Mouse (Mus musculus) liver, embryonic 11.5 days (tissue): ENCODE data around the gene Ecm1. TPM values are rescaled to one million over a fixed set of nuclear protein-coding genes. Genes with fewer than 3 reads are reported as not detected.
A peak's percentile ranks its signal among the peaks of the same experiment; 100 is the strongest.

ENCODE experiments used
- ATAC-seq: fragments of 200-750 bp; cut with Nextera tagmentation; replicated peaks from 2 replicates; pipeline ENCODE4 v1.8.0; 2017; ENCODE audit warnings: moderate number of reproducible peaks, mild to moderate bottlenecking, moderate TSS enrichment, moderate library complexity; ENCODE audit not compliant: low FRiP score
- DNase-seq: peaks from one replicate; pipeline ENCODE4 v3.0.0-alpha.2; 2017; ENCODE audit warnings: low spot score
- H3K27ac ChIP-seq: fragments of 300-500 bp; sonication (generic); 2 replicates; pipeline ENCODE4 v1.5.1; 2014; ENCODE audit warnings: mild to moderate bottlenecking, low read depth, low read length, control low read depth
- H3K27me3 ChIP-seq: fragments of 300-500 bp; sonication (generic); replicated peaks from 2 replicates; pipeline ENCODE4 v1.6.1; 2014; ENCODE audit warnings: low read length, mixed read lengths; ENCODE audit not compliant: control insufficient read depth, insufficient read depth
- H3K36me3 ChIP-seq: fragments of 300-500 bp; sonication (generic); 2 replicates; pipeline ENCODE4 v1.6.1; 2014; ENCODE audit warnings: mild to moderate bottlenecking, low read length, moderate library complexity, mixed read lengths; ENCODE audit not compliant: control insufficient read depth, insufficient read depth
- H3K4me1 ChIP-seq: fragments of 300-500 bp; sonication (generic); replicated peaks from 2 replicates; pipeline ENCODE4 v1.6.1; 2014; ENCODE audit warnings: low read length, mixed read lengths; ENCODE audit not compliant: control insufficient read depth, insufficient read depth
- H3K4me2 ChIP-seq: fragments of 300-500 bp; sonication (generic); 2 replicates; pipeline ENCODE4 v1.6.1; 2014; ENCODE audit warnings: mild to moderate bottlenecking, control low read depth, moderate library complexity
- H3K4me3 ChIP-seq: fragments of 300-500 bp; sonication (generic); 2 replicates; pipeline ENCODE4 v1.5.1; 2014; ENCODE audit warnings: low read depth, low read length, control low read depth
- H3K9ac ChIP-seq: fragments of 300-500 bp; sonication (generic); 2 replicates; pipeline ENCODE4 v1.6.1; 2014; ENCODE audit warnings: low read depth, low read length, control low read depth
- H3K9me3 ChIP-seq: fragments of 300-500 bp; sonication (generic); 2 replicates; pipeline ENCODE4 v1.6.1; 2016; ENCODE audit warnings: low read length, inconsistent platforms, mixed read lengths; ENCODE audit not compliant: control insufficient read depth
- WGBS: fragments of 180-500 bp; shearing (Covaris S2); extraction: QIAGEN DNeasy Blood & Tissue Kit; methylation state at CpG from one replicate; pipeline ENCODE4 v1.1.7; 2014; 5-methylcytosine and 5-hydroxymethylcytosine counted together
- polyA plus RNA-seq: library from polyadenylated mRNA; unstranded; fragments of >200 nt; fragmentation: Nextera tagmentation; extraction: Ambion mirVana; gene quantifications from 2 replicates; pipeline ENCODE4 v1.2.1, GENCODE M21; 2014

The Ecm1 gene
- polyA plus RNA-seq, 1 experiment from 2014 or later: 31.7 TPM

DNA sequence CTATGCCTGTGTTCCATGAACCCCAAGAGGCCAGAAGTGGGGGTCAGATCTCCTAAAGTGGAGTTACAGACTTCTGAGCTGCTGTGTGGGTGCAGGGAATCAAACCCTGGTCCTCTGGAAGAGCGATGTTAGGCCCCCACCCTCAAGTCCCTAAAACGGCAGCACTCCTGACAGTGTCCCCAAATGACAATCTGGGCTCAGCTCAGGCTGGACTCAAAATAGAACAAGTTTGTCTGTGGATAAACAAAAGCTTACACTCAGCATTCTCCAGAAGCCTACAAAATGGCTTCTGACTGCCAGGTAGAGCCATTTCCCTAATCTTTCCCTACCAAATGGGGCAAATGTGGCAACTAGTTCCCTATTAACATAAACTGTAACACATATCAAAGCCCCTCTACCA lies 38.3 kb downstream of the Ecm1 start:
- H3K27ac ChIP-seq: no peak overlapping the region
- DNase-seq: no peak
- H3K4me1 ChIP-seq: peaks cover 17% of the 10 kb centered on the region
- no peak overlapping the region for H3K4me2 ChIP-seq
- no peak overlapping the region for H3K4me3 ChIP-seq
- no peak overlapping the region for H3K9ac ChIP-seq
- H3K9me3 ChIP-seq: no peaks in the 10 kb centered on the region
- ATAC-seq: no peak
- H3K36me3 ChIP-seq: no peaks in the 10 kb centered on the region
- 54% methylated on average over 2 of the region's 2 CpGs for WGBS
- H3K27me3 ChIP-seq: no peaks in the 10 kb centered on the region

DNA sequence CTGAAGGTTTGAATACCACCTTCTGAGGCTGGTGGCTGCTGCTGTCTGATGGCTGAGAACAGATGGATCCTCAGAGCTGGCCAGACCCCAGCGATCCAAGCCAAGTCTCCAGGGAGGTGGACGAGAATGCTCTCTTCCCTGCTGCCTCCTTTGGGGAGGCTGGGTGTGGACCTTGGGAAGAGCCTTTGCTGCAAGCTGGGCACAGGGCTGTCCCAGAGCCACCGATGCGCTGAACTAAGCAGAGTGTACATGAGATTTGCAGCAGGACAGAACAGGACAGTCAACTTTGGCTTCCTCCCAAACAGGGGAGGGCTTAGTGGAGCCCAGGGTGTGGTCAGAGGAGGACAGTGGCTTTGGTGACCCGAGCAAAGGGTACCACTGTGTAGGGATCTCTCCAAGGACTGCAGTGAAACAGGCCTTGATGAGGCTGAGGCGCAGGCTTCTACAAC lies 39.1 kb downstream of the Ecm1 start:
- DNase-seq (no peak), ATAC-seq (no peak)
- no peaks in the 10 kb centered on the region for H3K9me3 ChIP-seq
- H3K4me2 ChIP-seq: no peak overlapping the region
- no peak overlapping the region for H3K4me3 ChIP-seq
- H3K4me1 ChIP-seq: peaks cover 17% of the 10 kb centered on the region
- no peak overlapping the region for H3K9ac ChIP-seq
- no peaks in the 10 kb centered on the region for H3K36me3 ChIP-seq
- H3K27ac ChIP-seq: no peak overlapping the region
- no peaks in the 10 kb centered on the region for H3K27me3 ChIP-seq
- WGBS: 66% methylated on average over 6 of the region's 6 CpGs

DNA sequence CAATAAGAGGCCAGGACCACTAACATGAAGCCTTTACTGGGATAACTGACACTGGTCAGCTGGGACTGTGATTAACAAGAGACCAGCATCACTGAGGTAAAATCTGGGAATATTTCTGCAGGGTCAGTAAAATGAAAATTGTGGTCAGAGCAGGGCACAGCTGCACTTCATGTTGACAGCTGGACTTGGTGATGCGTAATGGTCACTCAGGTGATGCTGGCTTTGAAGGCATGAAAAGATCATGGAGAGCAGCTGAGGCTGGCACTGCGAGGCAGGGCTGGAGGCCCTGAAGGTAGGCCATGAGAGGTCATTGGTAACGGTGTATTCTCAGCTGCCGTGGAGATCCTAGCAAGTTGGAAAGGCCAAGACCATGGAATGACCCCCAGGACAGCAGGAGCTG lies 41.1 kb downstream of the Ecm1 start:
- DNase-seq (no peak), ATAC-seq (no peak)
- no peaks in the 10 kb centered on the region for H3K9me3 ChIP-seq
- H3K27ac ChIP-seq: no peak overlapping the region
- H3K27me3 ChIP-seq: no peaks in the 10 kb centered on the region
- H3K4me3 ChIP-seq: no peak overlapping the region
- no peak overlapping the region for H3K4me2 ChIP-seq
- WGBS: 86% methylated on average over 4 of the region's 4 CpGs
- no peaks in the 10 kb centered on the region for H3K36me3 ChIP-seq
- H3K9ac ChIP-seq: no peak overlapping the region
- peaks cover 27% of the 10 kb centered on the region for H3K4me1 ChIP-seq

DNA sequence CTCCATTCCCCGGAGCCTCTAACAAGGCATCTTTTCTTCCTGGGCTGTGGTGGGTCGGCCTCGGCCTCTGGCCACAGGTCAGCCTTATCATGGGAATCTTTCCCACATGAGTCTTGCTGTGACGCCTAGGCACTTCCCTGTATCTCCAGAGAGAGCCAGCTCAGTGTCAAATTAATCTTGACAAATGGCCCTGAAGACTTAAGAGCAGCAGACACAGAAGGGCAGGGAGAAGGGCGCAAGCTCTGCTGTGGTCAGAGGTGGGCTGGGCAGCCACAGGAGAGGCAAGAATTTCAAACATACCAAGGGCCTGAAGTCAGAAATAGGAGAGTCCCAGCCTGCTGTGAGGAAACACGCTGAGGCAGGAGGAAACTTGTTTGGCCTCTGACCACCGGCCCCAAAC lies 43.0 kb downstream of the Ecm1 start:
- no peaks in the 10 kb centered on the region for H3K36me3 ChIP-seq
- DNase-seq: no peak
- peaks cover 19% of the 10 kb centered on the region for H3K4me1 ChIP-seq
- no peak overlapping the region for H3K27ac ChIP-seq
- H3K4me3 ChIP-seq: no peak overlapping the region
- no peaks in the 10 kb centered on the region for H3K9me3 ChIP-seq
- 11% methylated on average over 7 of the region's 7 CpGs for WGBS
- H3K4me2 ChIP-seq: no peak overlapping the region
- H3K27me3 ChIP-seq: no peaks in the 10 kb centered on the region
- ATAC-seq: no peak
- H3K9ac ChIP-seq: no peak overlapping the region

DNA sequence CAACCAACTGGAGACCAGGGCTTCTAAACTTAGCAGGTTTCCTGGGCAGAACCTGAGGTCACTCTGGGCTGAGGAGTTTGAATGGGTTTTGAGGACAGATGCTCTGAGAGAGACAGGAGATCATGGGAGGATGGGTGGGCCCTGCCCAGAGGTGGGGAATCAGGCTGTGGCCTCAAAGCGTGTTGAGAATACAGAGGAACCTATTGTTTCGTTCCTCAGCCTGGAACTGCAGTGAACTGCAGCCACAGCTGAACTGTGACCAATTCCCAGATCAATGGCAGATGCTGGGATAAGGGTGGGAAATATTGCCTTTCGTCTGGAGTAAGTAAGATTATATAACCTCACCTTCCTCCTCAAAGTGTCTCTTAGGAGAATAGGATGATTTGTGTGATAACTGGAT lies 43.6 kb downstream of the Ecm1 start:
- peaks cover 18% of the 10 kb centered on the region for H3K4me1 ChIP-seq
- ATAC-seq (no peak), DNase-seq (no peak)
- H3K4me2 ChIP-seq: no peak overlapping the region
- no peaks in the 10 kb centered on the region for H3K36me3 ChIP-seq
- no peak overlapping the region for H3K4me3 ChIP-seq
- no peak overlapping the region for H3K27ac ChIP-seq
- no peak overlapping the region for H3K9ac ChIP-seq
- no peaks in the 10 kb centered on the region for H3K27me3 ChIP-seq
- no peaks in the 10 kb centered on the region for H3K9me3 ChIP-seq
- WGBS: 58% methylated on average over 3 of the region's 3 CpGs

DNA sequence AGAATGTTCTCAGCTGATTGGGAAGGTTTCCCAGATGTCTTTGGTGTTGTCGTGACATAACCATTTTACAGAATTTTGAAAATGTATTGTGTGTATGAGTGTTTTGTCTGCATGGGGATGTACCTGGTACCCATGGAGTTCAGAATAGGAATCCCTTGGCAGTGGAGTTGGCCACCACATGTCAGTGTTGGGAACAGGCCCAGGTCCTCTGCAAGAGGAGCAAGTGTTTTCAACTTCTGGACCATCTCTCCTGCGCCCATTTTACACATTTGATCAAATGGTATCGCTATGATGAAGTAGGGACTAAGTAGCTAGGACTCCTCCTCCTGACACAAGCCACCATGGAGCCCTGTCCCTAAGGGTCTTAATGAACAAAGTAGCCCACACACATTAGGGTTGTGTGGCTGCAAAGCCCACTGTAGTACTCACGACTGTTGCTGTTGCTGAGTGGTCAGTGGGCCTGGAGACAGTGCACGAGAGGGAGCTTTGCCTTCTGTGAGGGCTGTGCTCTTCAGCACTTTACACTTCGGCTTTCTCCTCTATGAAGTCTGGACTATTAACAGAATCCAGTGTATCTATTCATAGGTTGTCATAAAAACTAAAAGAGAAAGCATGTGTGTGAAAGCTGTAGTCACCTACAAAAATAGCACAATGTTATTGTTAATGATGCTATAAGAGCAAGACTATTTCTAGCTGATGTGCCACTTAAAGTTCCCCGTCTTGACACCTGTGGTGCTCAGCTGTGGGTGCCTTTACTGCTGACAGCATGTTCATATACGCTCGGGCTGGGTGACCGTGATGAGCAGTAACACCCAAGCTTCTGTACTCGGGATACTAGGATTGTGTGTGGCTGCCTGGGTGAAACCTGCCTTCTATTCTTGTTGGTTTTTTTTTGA lies 44.3 kb downstream of the Ecm1 start:
- DNase-seq (no peak), ATAC-seq (no peak)
- H3K4me2 ChIP-seq: no peak overlapping the region
- WGBS: 86% methylated on average over 11 of the region's 11 CpGs
- no peaks in the 10 kb centered on the region for H3K9me3 ChIP-seq
- H3K27ac ChIP-seq: no peak overlapping the region
- peaks cover 17% of the 10 kb centered on the region for H3K4me1 ChIP-seq
- no peaks in the 10 kb centered on the region for H3K27me3 ChIP-seq
- no peak overlapping the region for H3K4me3 ChIP-seq
- H3K9ac ChIP-seq: no peak overlapping the region
- H3K36me3 ChIP-seq: no peaks in the 10 kb centered on the region

DNA sequence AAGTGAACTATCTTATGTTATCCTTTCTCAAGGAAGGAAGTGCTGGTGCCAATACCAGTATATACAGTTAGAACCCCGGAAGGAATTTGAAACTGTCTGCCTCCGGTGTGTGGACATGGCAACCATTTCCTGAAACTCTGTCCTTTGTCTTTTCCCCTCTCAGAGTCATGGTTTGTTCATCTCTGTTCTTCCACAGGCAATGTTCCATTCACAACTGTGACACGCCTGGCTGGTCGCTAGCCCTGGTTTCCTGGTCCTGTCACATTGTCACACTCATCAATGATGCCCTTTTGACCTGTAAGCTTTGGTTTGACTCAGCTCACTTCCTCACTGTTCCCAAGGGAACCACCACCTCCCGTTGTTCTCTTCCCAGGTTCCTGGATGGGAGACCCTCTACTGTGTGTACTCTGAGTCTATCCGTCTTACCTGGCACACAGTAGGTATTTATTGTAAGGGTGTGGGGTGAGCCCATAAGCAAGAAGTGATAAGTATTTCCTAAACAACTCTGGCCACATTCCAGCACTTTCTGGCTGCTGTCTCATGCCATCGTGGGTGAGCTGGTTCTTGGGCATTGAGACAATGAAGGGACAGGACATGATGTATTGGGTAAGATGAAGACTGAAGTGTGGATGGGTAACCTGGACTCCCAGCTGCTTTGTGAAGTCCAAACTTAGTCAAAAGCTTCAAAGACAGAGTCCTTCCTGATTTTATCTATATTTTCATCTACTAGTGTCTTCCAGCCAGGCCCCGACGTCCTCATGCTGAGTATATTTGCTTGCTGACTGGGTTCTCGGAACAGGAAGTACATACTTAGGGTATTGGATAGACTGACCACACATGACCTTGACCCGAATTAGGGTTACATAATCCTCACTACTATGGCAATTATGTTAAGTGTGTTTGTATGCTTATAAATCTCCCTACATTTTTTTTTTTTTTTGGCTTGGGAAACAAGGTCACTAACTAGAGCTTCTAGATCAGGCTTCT lies 45.3 kb downstream of the Ecm1 start:
- Histone ChIP-seq H3K4me2 (no peak overlapping the region), H3K9ac (no peak overlapping the region), H3K36me3 (no peaks in the 10 kb centered on the region), H3K9me3 (no peaks in the 10 kb centered on the region), H3K4me3 (no peak overlapping the region), H3K27ac (peak overlapping the region; percentile 49; the same call in 1 of the 2 replicates), H3K27me3 (no peaks in the 10 kb centered on the region), H3K4me1 (peaks cover 21% of the 10 kb centered on the region)
- ATAC-seq (no peak), DNase-seq (no peak)
- WGBS: 47% methylated on average over 11 of the region's 11 CpGs

DNA sequence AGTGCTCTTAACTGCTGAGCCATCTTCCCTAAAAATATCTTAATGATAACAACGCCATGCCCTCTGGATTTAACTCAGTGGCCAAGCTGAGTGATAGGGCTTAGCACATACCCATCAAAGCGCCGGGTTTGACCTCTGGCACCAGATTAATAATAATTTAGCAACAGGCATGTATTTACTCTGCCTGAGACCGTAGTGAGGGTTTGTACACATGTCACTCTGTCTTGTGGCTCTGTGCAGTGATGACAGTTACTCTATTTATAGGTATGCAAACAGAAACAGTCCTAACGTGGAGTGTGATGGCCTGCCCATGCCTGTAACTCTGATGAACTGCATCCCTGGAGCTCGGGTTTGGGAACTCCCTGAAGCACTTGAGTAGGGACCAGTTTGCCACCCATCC lies 46.7 kb downstream of the Ecm1 start:
- no peak overlapping the region for H3K4me3 ChIP-seq
- no peak overlapping the region for H3K4me2 ChIP-seq
- DNase-seq: no peak
- no peaks in the 10 kb centered on the region for H3K27me3 ChIP-seq
- no peaks in the 10 kb centered on the region for H3K9me3 ChIP-seq
- no peak for ATAC-seq
- no peak overlapping the region for H3K9ac ChIP-seq
- WGBS: 62% methylated on average over 6 of the region's 6 CpGs
- H3K27ac ChIP-seq: no peak overlapping the region
- no peaks in the 10 kb centered on the region for H3K36me3 ChIP-seq
- H3K4me1 ChIP-seq: peaks cover 24% of the 10 kb centered on the region
